Mouse (Mus musculus): Measurements from ENCODE around the gene Runx2. TPM values are rescaled to one million over a fixed set of nuclear protein-coding genes. Genes with fewer than 3 reads are reported as not detected.

Runx2 gene
- total and polyA plus RNA-seq, 3 experiments = not detected

GRCm38 (mm10) chr17:44735223-44735990 lies 79.2 kb downstream of the Runx2 start:
- no peak overlapping the region for H3K27ac ChIP-seq (ENCODE audit: control insufficient read depth, low read depth, low read length)
- H3K4me3 ChIP-seq (ENCODE audit: control insufficient read depth in 1 of 2, insufficient read depth in 1 of 2, low read depth in 2 of 2, low read length in 2 of 2) = no peak overlapping the region
- H3K9ac ChIP-seq (ENCODE audit: control insufficient read depth, low read depth, low read length, poor library complexity, severe bottlenecking) = no peak overlapping the region
- no peaks in the 10 kb centered on the region for H3K79me2 ChIP-seq (ENCODE audit: control insufficient read depth, insufficient read depth, low read length, poor library complexity)
- no peaks in the 10 kb centered on the region for H3K27me3 ChIP-seq (ENCODE audit: control insufficient read depth in 1 of 2, insufficient read depth in 2 of 2, low read length in 2 of 2)
- TF ChIP-seq CHD1 (IDR thresholded peaks at IDR 0.05; ENCODE audit: low read depth, low read length) = no peak
- no peak for TF ChIP-seq UBTF (IDR thresholded peaks at IDR 0.05; ENCODE audit: borderline replicate concordance, insufficient read depth, low read depth, low read length)
- no peak for TF ChIP-seq MYC (IDR thresholded peaks at IDR 0.05; ENCODE audit: low read depth, low read length)
- TF ChIP-seq POLR2A (IDR thresholded peaks at IDR 0.05; ENCODE audit: control insufficient read depth in 1 of 2, insufficient read depth in 1 of 2, low read depth in 1 of 2, low read length in 2 of 2, poor library complexity in 1 of 2) = no peak
- no peak for TF ChIP-seq ELF1 (IDR thresholded peaks at IDR 0.05; ENCODE audit: low read depth, low read length)
- TF ChIP-seq CTCF (IDR thresholded peaks at IDR 0.05 in 2 of 3, conservative IDR thresholded peaks at IDR 0.05 in 1 of 3; ENCODE audit: control insufficient read depth in 1 of 3, insufficient read depth in 1 of 3, low read depth in 2 of 3, low read length in 3 of 3, poor library complexity in 1 of 3, severe bottlenecking in 1 of 3) = no peak
- no peak for TF ChIP-seq USF2 (IDR thresholded peaks at IDR 0.05; ENCODE audit: borderline replicate concordance in 1 of 2, insufficient read depth in 1 of 2, low read depth in 1 of 2, low read length in 2 of 2)
- no peak for TF ChIP-seq EP300 (IDR thresholded peaks at IDR 0.05; ENCODE audit: low read depth in 1 of 2, low read length in 2 of 2)
- no peak for TF ChIP-seq MYB (IDR thresholded peaks at IDR 0.05; ENCODE audit: low read depth, low read length)
- no peak for TF ChIP-seq TCF12 (IDR thresholded peaks at IDR 0.05; ENCODE audit: low read depth, low read length)
- TF ChIP-seq TAL1 (IDR thresholded peaks at IDR 0.05; ENCODE audit: low read length) = no peak
- TF ChIP-seq USF1 (IDR thresholded peaks at IDR 0.05; ENCODE audit: low read depth, low read length) = no peak
- TF ChIP-seq ZNF384 (IDR thresholded peaks at IDR 0.05; ENCODE audit: low read depth, low read length) = no peak
- TF ChIP-seq NELFE (IDR thresholded peaks at IDR 0.05; ENCODE audit: low read depth, low read length) = no peak
- no peak for TF ChIP-seq RCOR1 (IDR thresholded peaks at IDR 0.05; ENCODE audit: low read depth, low read length)
- TF ChIP-seq POLR2AphosphoS2 (IDR thresholded peaks at IDR 0.05; ENCODE audit: low read length) = no peak
- no peak for DNase-seq (ENCODE audit: low read depth, low spot score)
- no peaks in the 10 kb centered on the region for H3K4me1 ChIP-seq (ENCODE audit: control insufficient read depth in 1 of 2, insufficient read depth in 2 of 2, low read length in 2 of 2)
- no peaks in the 10 kb centered on the region for H3K36me3 ChIP-seq (ENCODE audit: control insufficient read depth in 1 of 2, insufficient read depth in 2 of 2, low read length in 2 of 2)
- no peaks in the 10 kb centered on the region for H3K9me3 ChIP-seq (replicated peaks; ENCODE audit: insufficient read depth, low read length)

GRCm38 (mm10) chr17:44734501-44735222 lies 79.9 kb downstream of the Runx2 start:
- H3K4me1 ChIP-seq (ENCODE audit: control insufficient read depth in 1 of 2, insufficient read depth in 2 of 2, low read length in 2 of 2) = no peaks in the 10 kb centered on the region
- no peak for TF ChIP-seq TAL1 (IDR thresholded peaks at IDR 0.05; ENCODE audit: low read length)
- TF ChIP-seq EP300 (IDR thresholded peaks at IDR 0.05; ENCODE audit: low read depth in 1 of 2, low read length in 2 of 2) = no peak
- no peak for TF ChIP-seq MXI1 (IDR thresholded peaks at IDR 0.05; ENCODE audit: low read depth, low read length)
- TF ChIP-seq ZKSCAN1 (IDR thresholded peaks at IDR 0.05; ENCODE audit: low read depth, low read length) = no peak
- no peak for TF ChIP-seq USF1 (IDR thresholded peaks at IDR 0.05; ENCODE audit: low read depth, low read length)
- TF ChIP-seq USF2 (IDR thresholded peaks at IDR 0.05; ENCODE audit: borderline replicate concordance in 1 of 2, insufficient read depth in 1 of 2, low read depth in 1 of 2, low read length in 2 of 2) = no peak
- no peak for TF ChIP-seq JUND (IDR thresholded peaks at IDR 0.05; ENCODE audit: low read depth, low read length)
- no peak for TF ChIP-seq ZNF384 (IDR thresholded peaks at IDR 0.05; ENCODE audit: low read depth, low read length)
- TF ChIP-seq HCFC1 (IDR thresholded peaks at IDR 0.05; ENCODE audit: low read depth, low read length) = no peak
- TF ChIP-seq BHLHE40 (IDR thresholded peaks at IDR 0.05; ENCODE audit: borderline replicate concordance, low read depth, low read length) = no peak
- TF ChIP-seq GATA1 (IDR thresholded peaks at IDR 0.05; ENCODE audit: low read depth, low read length) = no peak
- no peak for TF ChIP-seq GABPA (IDR thresholded peaks at IDR 0.05; ENCODE audit: low read depth, low read length)
- TF ChIP-seq MAX (IDR thresholded peaks at IDR 0.05; ENCODE audit: low read length) = no peak
- no peak for TF ChIP-seq UBTF (IDR thresholded peaks at IDR 0.05; ENCODE audit: borderline replicate concordance, insufficient read depth, low read depth, low read length)
- TF ChIP-seq ETS1 (IDR thresholded peaks at IDR 0.05; ENCODE audit: low read depth, low read length) = no peak
- no peak for TF ChIP-seq MYB (IDR thresholded peaks at IDR 0.05; ENCODE audit: low read depth, low read length)
- TF ChIP-seq CHD2 (IDR thresholded peaks at IDR 0.05; ENCODE audit: low read length) = no peak
- TF ChIP-seq MAZ (IDR thresholded peaks at IDR 0.05; ENCODE audit: low read depth, low read length) = no peak
- TF ChIP-seq POLR2AphosphoS2 (IDR thresholded peaks at IDR 0.05; ENCODE audit: low read length) = no peak
- no peak for TF ChIP-seq SMC3 (IDR thresholded peaks at IDR 0.05; ENCODE audit: low read depth, low read length)
- DNase-seq (ENCODE audit: low read depth, low spot score) = no peak
- no peaks in the 10 kb centered on the region for H3K36me3 ChIP-seq (ENCODE audit: control insufficient read depth in 1 of 2, insufficient read depth in 2 of 2, low read length in 2 of 2)
- no peaks in the 10 kb centered on the region for H3K9me3 ChIP-seq (replicated peaks; ENCODE audit: insufficient read depth, low read length)
- no peak overlapping the region for H3K27ac ChIP-seq (ENCODE audit: control insufficient read depth, low read depth, low read length)
- no peak overlapping the region for H3K9ac ChIP-seq (ENCODE audit: control insufficient read depth, low read depth, low read length, poor library complexity, severe bottlenecking)
- H3K4me3 ChIP-seq (ENCODE audit: control insufficient read depth in 1 of 2, insufficient read depth in 1 of 2, low read depth in 2 of 2, low read length in 2 of 2) = no peak overlapping the region
- H3K27me3 ChIP-seq (ENCODE audit: control insufficient read depth in 1 of 2, insufficient read depth in 2 of 2, low read length in 2 of 2) = no peaks in the 10 kb centered on the region
- no peaks in the 10 kb centered on the region for H3K79me2 ChIP-seq (ENCODE audit: control insufficient read depth, insufficient read depth, low read length, poor library complexity)
